Mouse (Mus musculus) limb, embryonic 11.5 days (tissue): ENCODE results near the gene Wdr86. TPM values are rescaled to one million over a fixed set of nuclear protein-coding genes. Genes with fewer than 3 reads are reported as not detected.
A peak's percentile ranks its signal among the peaks of the same experiment; 100 is the strongest.
"Not testable (repeated sequence)": the region's sequence is repeated elsewhere in the genome, so short reads cannot be mapped to it uniquely, and the experiment has no call there.

ENCODE experiments used
- ATAC-seq: fragments of 200-750 bp; cut with Nextera tagmentation; 2 replicates; pipeline ENCODE4 v1.8.0; 2017; ENCODE audit warnings: low read depth; ENCODE audit not compliant: insufficient number of reproducible peaks, low FRiP score, low TSS enrichment
- DNase-seq: peaks from one replicate; pipeline ENCODE4 v3.0.0-alpha.2; 2015; ENCODE audit warnings: low spot score
- H3K27ac ChIP-seq: fragments of 300-500 bp; sonication (generic); replicated peaks from 2 replicates; pipeline ENCODE4 v1.5.1; 2014; ENCODE audit warnings: low read depth, mild to moderate bottlenecking, low read length
- H3K27me3 ChIP-seq: fragments of 300-500 bp; sonication (generic); 2 replicates; pipeline ENCODE4 v1.6.1; 2014; ENCODE audit warnings: mild to moderate bottlenecking, low read length, mixed read lengths; ENCODE audit not compliant: control insufficient read depth, insufficient read depth
- H3K36me3 ChIP-seq: fragments of 300-500 bp; sonication (generic); 2 replicates; pipeline ENCODE4 v1.6.1; 2014; ENCODE audit warnings: mild to moderate bottlenecking, low read length, moderate library complexity, mixed read lengths; ENCODE audit not compliant: control insufficient read depth, insufficient read depth
- H3K4me1 ChIP-seq: fragments of 300-500 bp; sonication (generic); 2 replicates; pipeline ENCODE4 v1.6.1; 2014; ENCODE audit warnings: low read length, mixed read lengths; ENCODE audit not compliant: control insufficient read depth, insufficient read depth
- H3K4me2 ChIP-seq: fragments of 300-500 bp; sonication (generic); 2 replicates; pipeline ENCODE4 v1.6.1; 2014; ENCODE audit warnings: low read depth, mild to moderate bottlenecking, moderate library complexity; ENCODE audit not compliant: severe bottlenecking
- H3K4me3 ChIP-seq: fragments of 300-500 bp; sonication (generic); 2 replicates; pipeline ENCODE4 v1.5.1; 2014; ENCODE audit warnings: low read depth, low read length
- H3K9ac ChIP-seq: fragments of 300-500 bp; sonication (generic); 2 replicates; pipeline ENCODE4 v1.6.1; 2014; ENCODE audit warnings: mild to moderate bottlenecking, low read length
- H3K9me3 ChIP-seq: fragments of 300-500 bp; sonication (generic); 2 replicates; pipeline ENCODE4 v1.6.1; 2016; ENCODE audit warnings: low read length; ENCODE audit not compliant: control insufficient read depth
- WGBS: fragments of 180-500 bp; shearing (Covaris S2); extraction: QIAGEN DNeasy Blood & Tissue Kit; methylation state at CpG from one replicate; pipeline ENCODE4 v1.1.7; 2014; 5-methylcytosine and 5-hydroxymethylcytosine counted together
- polyA plus RNA-seq: library from polyadenylated mRNA; unstranded; fragments of >200 nt; fragmentation: Nextera tagmentation; extraction: Ambion mirVana; gene quantifications from 2 replicates; pipeline ENCODE4 v1.2.1, GENCODE M21; 2014

Wdr86 gene
- 39.3 and 40.7 TPM in 2 replicates for polyA plus RNA-seq

DNA sequence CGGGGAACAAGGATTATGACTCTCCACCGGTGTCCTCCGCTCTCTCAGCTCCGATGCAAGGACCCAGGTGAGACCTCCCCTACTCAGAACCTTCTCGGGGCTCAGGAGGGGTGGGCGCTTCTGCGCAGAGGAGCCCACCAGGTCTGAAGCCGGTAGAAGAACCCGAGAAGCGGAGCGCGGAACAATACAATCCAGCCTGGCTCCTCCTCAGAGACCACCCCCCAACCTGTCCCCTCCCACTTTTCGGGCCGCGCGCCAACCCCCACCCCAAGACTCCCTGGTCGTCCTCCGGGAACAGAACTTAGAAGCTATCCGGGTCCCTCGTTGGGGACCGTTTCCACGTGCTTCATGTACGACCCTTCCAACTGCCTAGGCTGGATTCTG lies at the start of gene Wdr86:
Gene Wdr86, minus strand, starts transcription at position 240 of the 384 bp plus-strand sequence.
- Histone ChIP-seq H3K36me3 (no peaks in the 10 kb centered on the region), H3K27ac (peak within 1 kb of the TSS; percentile 38; the same call in 1 of the 2 replicates), H3K9me3 (no peaks in the 10 kb centered on the region), H3K4me3 (peak within 1 kb of the TSS; percentile 76), H3K9ac (peak within 1 kb of the TSS; percentile 93), H3K4me1 (peaks cover 22% of the 10 kb centered on the region), H3K27me3 (no peaks in the 10 kb centered on the region), H3K4me2 (peak within 1 kb of the TSS; percentile 92)
- WGBS: under 1% methylated on average over 23 of the region's 23 CpGs
- peak; percentile 79 for DNase-seq
- peak; percentile 75 for ATAC-seq

DNA sequence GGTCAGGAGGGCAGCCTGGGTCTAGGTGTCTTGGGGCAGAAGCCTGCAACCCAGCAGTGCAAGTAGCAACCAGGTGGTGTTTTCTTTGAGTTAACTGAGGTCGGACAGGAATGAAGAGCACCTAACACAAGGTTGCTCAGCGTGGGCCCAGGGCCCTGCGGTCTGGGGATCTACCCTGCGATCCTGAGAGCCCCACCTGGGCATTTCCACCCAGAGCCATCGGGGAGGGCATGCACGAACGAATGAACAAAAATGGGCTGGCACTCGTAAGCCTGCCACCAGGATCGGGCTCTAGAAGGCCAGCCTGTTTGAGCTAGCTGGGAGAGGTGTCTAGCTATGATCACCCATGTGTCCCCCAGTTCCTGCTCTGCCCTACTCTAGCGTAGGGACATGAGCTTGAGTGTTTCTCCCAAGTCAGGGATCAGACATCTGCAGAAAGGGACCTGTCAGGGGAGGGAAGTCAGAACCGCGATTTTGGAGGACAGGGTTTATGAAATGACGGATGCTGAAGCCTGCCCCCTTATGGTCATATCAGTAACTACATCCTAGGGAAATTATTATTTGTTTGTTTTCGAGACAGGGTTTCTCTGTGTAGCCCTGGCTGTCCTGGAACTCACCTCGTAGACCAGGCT lies 49.5 kb upstream of the Wdr86 start:
- H3K27ac ChIP-seq: no peak overlapping the region
- H3K4me1 ChIP-seq: no peaks in the 10 kb centered on the region
- no peaks in the 10 kb centered on the region for H3K36me3 ChIP-seq
- no peak overlapping the region for H3K4me3 ChIP-seq
- WGBS: 48% methylated on average over 15 of the region's 15 CpGs
- no peak overlapping the region for H3K4me2 ChIP-seq
- DNase-seq: no peak
- ATAC-seq: no peak
- H3K27me3 ChIP-seq: no peaks in the 10 kb centered on the region
- no peak overlapping the region for H3K9ac ChIP-seq
- no peaks in the 10 kb centered on the region for H3K9me3 ChIP-seq

DNA sequence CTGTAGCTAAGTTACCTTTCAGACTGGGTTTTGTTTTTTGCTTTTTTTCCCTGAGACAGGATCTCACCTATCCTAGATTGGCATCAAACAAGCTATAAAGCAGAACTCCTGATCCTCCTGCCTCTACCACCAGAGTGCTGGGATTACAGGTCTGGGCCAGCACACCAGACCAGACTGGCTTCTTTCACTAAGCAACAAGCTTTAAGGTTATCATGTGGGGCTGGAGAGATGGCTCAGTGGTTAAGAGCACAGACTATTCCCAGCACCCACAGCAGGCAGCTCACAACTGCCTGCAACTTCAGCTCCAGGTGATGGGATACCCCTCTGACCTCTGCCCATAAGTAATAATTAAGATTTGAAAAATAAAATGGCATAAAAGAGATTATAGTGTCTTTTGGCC lies 48.8 kb upstream of the Wdr86 start:
- no peaks in the 10 kb centered on the region for H3K9me3 ChIP-seq
- H3K36me3 ChIP-seq: no peaks in the 10 kb centered on the region
- DNase-seq (no peak), ATAC-seq (no peak)
- H3K4me3 ChIP-seq: no peak overlapping the region
- H3K4me1 ChIP-seq: no peaks in the 10 kb centered on the region
- no peak overlapping the region for H3K4me2 ChIP-seq
- no peak overlapping the region for H3K27ac ChIP-seq
- H3K9ac ChIP-seq: no peak overlapping the region
- H3K27me3 ChIP-seq: no peaks in the 10 kb centered on the region

DNA sequence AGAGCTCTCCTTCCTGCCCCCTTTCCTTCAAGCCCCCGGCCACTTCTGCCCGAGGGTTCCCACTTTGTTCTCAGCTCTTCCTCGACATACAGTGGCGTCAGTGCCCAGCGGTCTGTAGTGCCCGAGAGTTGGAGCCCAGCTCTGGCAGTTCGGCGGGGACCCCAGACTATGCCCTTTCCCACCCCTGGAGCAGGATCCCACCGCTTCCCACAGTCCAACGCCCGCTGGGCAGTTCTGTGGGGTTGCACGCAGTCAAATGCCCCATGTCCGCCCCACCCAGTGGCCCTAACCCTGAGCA lies 48.3 kb upstream of the Wdr86 start:
- Histone ChIP-seq H3K9me3 (no peaks in the 10 kb centered on the region), H3K4me3 (no peak overlapping the region), H3K27me3 (no peaks in the 10 kb centered on the region), H3K36me3 (no peaks in the 10 kb centered on the region), H3K27ac (no peak overlapping the region), H3K4me1 (no peaks in the 10 kb centered on the region), H3K4me2 (no peak overlapping the region), H3K9ac (no peak overlapping the region)
- WGBS: 52% methylated on average over 13 of the region's 13 CpGs
- ATAC-seq (no peak), DNase-seq (no peak)

DNA sequence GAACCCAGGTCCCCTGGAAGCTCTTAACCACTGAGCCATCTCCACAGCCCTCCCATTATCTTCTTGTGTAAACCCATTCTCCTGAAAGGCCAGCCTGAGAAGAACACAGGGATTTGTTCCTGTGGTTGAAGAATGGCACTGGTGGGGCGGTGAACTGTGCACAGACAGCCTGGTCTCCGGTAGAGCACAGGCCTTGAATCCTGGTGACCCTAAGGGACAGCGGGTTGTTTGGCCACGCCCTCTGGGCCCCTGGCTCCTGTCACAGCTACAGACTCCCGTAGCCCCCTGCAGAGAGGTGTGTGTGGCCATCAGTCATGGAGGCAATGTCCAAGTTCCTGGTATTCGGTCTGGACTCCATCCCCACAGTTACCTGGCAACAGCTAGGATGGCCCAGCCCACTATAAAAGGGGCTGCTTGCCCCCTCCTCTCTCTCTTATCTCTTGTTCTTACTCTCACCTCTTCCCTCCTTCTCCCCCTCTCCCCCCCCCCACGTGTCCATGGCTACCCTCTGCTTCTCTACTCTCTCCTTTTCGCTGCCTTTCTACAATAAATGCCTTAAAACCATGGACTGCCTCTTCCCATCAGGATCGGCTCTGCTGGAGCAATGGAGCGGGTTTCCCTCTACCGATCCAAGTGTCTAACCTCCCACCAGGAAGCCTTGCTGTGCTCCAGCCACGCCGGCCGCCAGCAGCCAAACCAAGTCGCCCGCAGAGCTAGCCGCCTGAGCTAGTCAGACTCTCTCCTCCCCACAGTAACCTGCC lies 47.7 kb upstream of the Wdr86 start:
- WGBS: 26% methylated on average over 17 of the region's 17 CpGs
- Histone ChIP-seq H3K9ac (no peak overlapping the region), H3K4me3 (no peak overlapping the region)

DNA sequence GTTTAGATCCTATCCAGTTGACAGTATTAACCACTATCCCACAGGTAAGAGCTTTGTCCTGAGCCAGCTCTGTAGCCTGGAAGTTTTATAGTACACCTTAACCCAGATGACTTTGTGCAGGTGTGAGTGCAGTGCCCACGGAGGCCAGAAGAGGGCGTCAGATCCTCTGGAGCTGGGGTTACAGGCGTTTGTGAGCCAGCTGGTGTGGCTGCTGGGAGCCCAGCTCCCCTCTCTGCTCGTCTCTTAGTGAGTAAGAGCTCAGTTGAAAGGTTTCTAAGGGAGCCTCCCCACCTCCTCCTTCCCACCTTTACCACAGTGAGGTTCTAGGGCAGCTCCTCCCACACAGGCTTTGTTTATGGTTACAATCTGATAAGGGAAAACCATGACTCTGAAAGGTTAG lies 46.2 kb upstream of the Wdr86 start:
- H3K4me1 ChIP-seq: no peaks in the 10 kb centered on the region
- no peak for DNase-seq
- H3K9ac ChIP-seq: no peak overlapping the region
- no peaks in the 10 kb centered on the region for H3K9me3 ChIP-seq
- 74% methylated on average over 4 of the region's 4 CpGs for WGBS
- H3K4me2 ChIP-seq: no peak overlapping the region
- no peak overlapping the region for H3K4me3 ChIP-seq
- no peaks in the 10 kb centered on the region for H3K36me3 ChIP-seq
- H3K27ac ChIP-seq: no peak overlapping the region
- no peak for ATAC-seq
- H3K27me3 ChIP-seq: no peaks in the 10 kb centered on the region

More for the DNA sequence above, 47.7 kb upstream of the Wdr86 start:
- Histone ChIP-seq H3K4me2 (no peak overlapping the region), H3K9me3 (no peaks in the 10 kb centered on the region), H3K27me3 (no peaks in the 10 kb centered on the region), H3K27ac (no peak overlapping the region), H3K4me1 (no peaks in the 10 kb centered on the region), H3K36me3 (no peaks in the 10 kb centered on the region)
- ATAC-seq (no peak), DNase-seq (no peak)

DNA sequence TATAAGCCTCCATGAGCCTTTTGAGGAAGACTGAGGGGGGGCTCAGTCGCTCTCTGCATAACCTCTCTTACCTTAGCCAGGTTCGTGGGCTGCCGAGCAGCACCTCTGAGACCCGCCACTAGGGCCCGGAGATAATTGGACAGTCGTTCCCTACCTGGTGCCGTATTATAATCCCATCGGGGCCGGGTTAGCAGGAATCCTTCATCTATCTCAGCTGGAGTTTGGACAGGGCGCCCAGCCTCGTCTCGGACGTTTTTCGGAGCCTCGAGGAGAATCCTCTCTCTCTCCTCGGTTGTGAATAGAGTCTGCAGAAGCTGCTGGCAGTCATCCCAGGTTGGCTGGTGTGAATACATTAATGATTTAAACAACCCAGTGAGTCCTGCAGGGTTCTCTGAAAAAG lies 44.0 kb upstream of the Wdr86 start:
- H3K9me3 ChIP-seq, H3K9ac ChIP-seq, H3K4me3 ChIP-seq, H3K36me3 ChIP-seq, H3K4me1 ChIP-seq, H3K27ac ChIP-seq, DNase-seq, H3K4me2 ChIP-seq, ATAC-seq, H3K27me3 ChIP-seq: not testable (repeated sequence)
- 94% methylated on average over 16 of the region's 16 CpGs for WGBS

DNA sequence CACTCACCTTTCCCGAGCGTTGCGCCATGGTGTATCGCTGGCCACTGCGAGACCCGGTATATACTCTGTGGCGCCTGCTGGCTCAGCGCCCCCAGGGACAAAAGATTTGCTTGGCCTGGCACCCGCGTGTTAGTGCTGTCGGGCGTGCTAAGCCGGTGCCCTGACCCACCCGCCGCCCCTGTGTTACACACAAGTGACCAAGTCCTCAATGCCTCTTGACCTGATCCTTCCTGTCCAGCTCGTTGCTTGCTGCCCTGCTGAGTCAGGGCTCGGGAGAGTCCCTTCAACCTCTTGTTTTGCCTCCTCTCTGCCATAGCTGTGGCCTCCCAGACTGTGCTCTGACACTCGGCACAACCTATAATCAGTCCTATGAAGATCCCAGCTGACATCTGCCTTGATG lies 27.3 kb upstream of the Wdr86 start, which contains the start of gene Crygn:
Gene Crygn, minus strand, starts transcription at position 193 of the 400 bp plus-strand sequence.
- 0 out of 2 replicates have a peak, but pooled peaks cover 6% of the 10 kb centered on the region for H3K4me1 ChIP-seq
- ATAC-seq: no peak
- H3K36me3 ChIP-seq: no peaks in the 10 kb centered on the region
- DNase-seq: no peak
- H3K27ac ChIP-seq: no peak within 1 kb of the TSS
- no peak within 1 kb of the TSS for H3K4me3 ChIP-seq
- H3K9ac ChIP-seq: no peak within 1 kb of the TSS
- H3K4me2 ChIP-seq: no peak within 1 kb of the TSS
- WGBS: 45% methylated on average over 18 of the region's 18 CpGs
- H3K27me3 ChIP-seq: no peaks in the 10 kb centered on the region
- H3K9me3 ChIP-seq: no peaks in the 10 kb centered on the region
